Mouse (Mus musculus) liver, postnatal 0 days (tissue): ENCODE measurements at regions not wholly inside any gene's neighbourhood (a gene's known extent, or its start where the extent isn't known, plus 50 kb on each side); places are given as distances from the start of the nearest gene placed in this dataset.

Source experiments
- ATAC-seq: fragments of 200-750 bp; cut with Nextera tagmentation; 2 replicates; pipeline ENCODE4 v1.8.0; 2017; ENCODE audit warnings: mild to moderate bottlenecking, moderate library complexity
- DNase-seq: peaks from one replicate; pipeline ENCODE4 v3.0.0-alpha.2; 2016
- H3K27ac ChIP-seq: fragments of 300-500 bp; sonication (generic); 2 replicates; pipeline ENCODE4 v1.5.1; 2014; ENCODE audit warnings: antibody characterized with exemption, moderate library complexity, mild to moderate bottlenecking, low read depth
- H3K27me3 ChIP-seq: fragments of 300-500 bp; sonication (generic); 2 replicates; pipeline ENCODE4 v1.6.1; 2014; ENCODE audit warnings: low read length, control low read depth, mixed read lengths; ENCODE audit not compliant: insufficient read depth
- H3K36me3 ChIP-seq: fragments of 300-500 bp; sonication (generic); replicated peaks from 2 replicates; pipeline ENCODE4 v1.6.1; 2014; ENCODE audit warnings: mild to moderate bottlenecking, control low read depth, low read length, moderate library complexity, mixed read lengths; ENCODE audit not compliant: insufficient read depth
- H3K4me1 ChIP-seq: fragments of 300-500 bp; sonication (generic); 2 replicates; pipeline ENCODE4 v1.6.1; 2014; ENCODE audit warnings: antibody characterized with exemption, mild to moderate bottlenecking, control low read depth; ENCODE audit not compliant: insufficient read depth
- H3K4me2 ChIP-seq: fragments of 300-500 bp; sonication (generic); 2 replicates; pipeline ENCODE4 v1.6.1; 2014; ENCODE audit warnings: low read depth, mild to moderate bottlenecking, low read length, moderate library complexity, mixed read lengths
- H3K4me3 ChIP-seq: fragments of 300-500 bp; sonication (generic); 2 replicates; pipeline ENCODE4 v1.5.1; 2014; ENCODE audit warnings: low read depth, low read length
- H3K9ac ChIP-seq: fragments of 300-500 bp; sonication (generic); replicated peaks from 2 replicates; pipeline ENCODE4 v1.6.1; 2014; ENCODE audit warnings: mild to moderate bottlenecking, moderate library complexity
- H3K9me3 ChIP-seq: fragments of 300-500 bp; sonication (generic); 2 replicates; pipeline ENCODE4 v1.6.1; 2016; ENCODE audit warnings: mild to moderate bottlenecking, control low read depth, low read length, mixed read lengths
- CTCF ChIP-seq: sonication (generic); IDR thresholded peaks from 2 replicates; pipeline ENCODE4 v1.5.1; 2016; ENCODE audit warnings: antibody characterized with exemption, low read depth
- EP300 ChIP-seq: IDR thresholded peaks from 2 replicates; pipeline ENCODE4 v1.6.1; 2016; ENCODE audit warnings: antibody characterized with exemption, low read depth, mild to moderate bottlenecking
- WGBS: fragments of 180-500 bp; shearing (Covaris S2); extraction: QIAGEN DNeasy Blood & Tissue Kit; methylation state at CpG from one replicate; pipeline ENCODE4 v1.1.7; 2014; ENCODE audit not compliant: insufficient replicate concordance; 5-methylcytosine and 5-hydroxymethylcytosine counted together

DNA sequence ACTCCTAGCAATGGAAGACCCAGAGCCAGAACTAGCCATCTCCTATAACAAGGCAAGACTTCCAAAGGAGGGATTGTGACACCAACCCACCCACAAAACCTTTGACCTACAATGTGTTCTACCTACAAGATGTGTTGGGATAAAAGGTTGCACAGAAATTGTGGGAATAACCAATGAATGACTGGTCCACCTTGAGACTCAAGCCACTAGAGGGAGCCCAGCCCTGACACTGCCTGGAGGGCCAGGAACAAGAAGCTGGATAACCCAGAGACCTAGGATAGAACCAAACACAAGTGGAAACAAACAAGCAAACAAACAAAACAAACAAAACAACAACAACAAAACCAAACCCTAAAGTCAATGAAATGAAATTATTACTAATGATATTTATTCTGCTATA lies 288.8 kb downstream of the Dchs2 start:
- H3K9me3 ChIP-seq: no peaks in the 10 kb centered on the region
- no peaks in the 10 kb centered on the region for H3K4me1 ChIP-seq
- no peak for DNase-seq
- H3K4me3 ChIP-seq: no peak overlapping the region
- no peak overlapping the region for H3K27ac ChIP-seq
- H3K36me3 ChIP-seq: no peaks in the 10 kb centered on the region
- no peaks in the 10 kb centered on the region for H3K27me3 ChIP-seq
- no peak overlapping the region for H3K4me2 ChIP-seq
- H3K9ac ChIP-seq: no peak overlapping the region
- no peak for ATAC-seq
- TF ChIP-seq CTCF (0 out of 2 replicates have a peak, but pooled peaks have one; percentile 21), EP300 (no peak)

DNA sequence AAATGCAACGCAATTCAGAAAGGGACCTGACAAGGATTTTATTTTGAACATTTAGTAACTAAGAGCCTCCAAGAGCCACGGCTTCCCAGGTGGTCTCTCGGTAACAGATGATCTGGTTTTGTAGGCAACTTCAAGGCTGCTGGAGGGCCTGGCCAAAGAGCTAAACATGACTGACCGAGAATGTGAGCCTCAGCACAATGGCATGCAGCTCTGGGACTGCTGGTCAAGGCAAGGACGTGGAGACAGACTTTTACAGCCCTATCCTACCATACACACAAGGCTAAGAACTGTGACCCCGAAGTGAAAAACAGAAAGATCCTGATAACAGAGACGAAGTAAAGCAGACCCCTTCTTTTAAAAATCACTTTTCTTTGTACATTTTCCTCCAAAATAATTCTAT lies 296.5 kb downstream of the Dchs2 start:
- no peak overlapping the region for H3K4me2 ChIP-seq
- H3K36me3 ChIP-seq: no peaks in the 10 kb centered on the region
- no peak for DNase-seq
- no peaks in the 10 kb centered on the region for H3K27me3 ChIP-seq
- 71% methylated on average over 7 of the region's 7 CpGs for WGBS
- H3K4me1 ChIP-seq: no peaks in the 10 kb centered on the region
- ATAC-seq: no peak
- H3K9ac ChIP-seq: no peak overlapping the region
- TF ChIP-seq CTCF (no peak), EP300 (no peak)
- H3K27ac ChIP-seq: no peak overlapping the region
- no peak overlapping the region for H3K4me3 ChIP-seq
- H3K9me3 ChIP-seq: no peaks in the 10 kb centered on the region

DNA sequence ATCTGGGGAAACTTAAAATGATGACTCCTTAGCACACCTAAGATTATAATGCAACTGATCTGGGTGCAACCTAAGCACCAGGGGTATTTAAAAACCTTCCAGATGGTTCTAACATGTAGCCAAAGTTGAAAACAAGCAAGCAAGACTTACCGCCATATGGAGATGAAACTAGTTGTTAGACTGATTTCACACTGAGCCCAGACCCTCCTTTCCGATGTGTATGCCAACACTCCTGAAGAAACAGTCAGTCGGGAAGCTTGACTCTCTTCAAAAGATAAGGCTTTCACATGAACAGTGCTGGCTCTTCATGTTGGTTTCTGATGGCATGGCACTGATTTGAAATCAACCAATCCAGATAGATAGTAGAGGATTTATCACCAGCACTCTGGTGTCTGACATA lies 301.6 kb downstream of the Dchs2 start:
- no peak for DNase-seq
- Histone ChIP-seq H3K4me1 (no peaks in the 10 kb centered on the region), H3K27me3 (no peaks in the 10 kb centered on the region), H3K9ac (no peak overlapping the region), H3K36me3 (no peaks in the 10 kb centered on the region), H3K4me2 (no peak overlapping the region), H3K27ac (no peak overlapping the region), H3K4me3 (no peak overlapping the region), H3K9me3 (no peaks in the 10 kb centered on the region)
- TF ChIP-seq CTCF (no peak), EP300 (no peak)
- WGBS: 77% methylated on average over 3 of the region's 3 CpGs
- ATAC-seq: no peak

- Histone ChIP-seq H3K9me3 (no peaks in the 10 kb centered on the region), H3K36me3 (no peaks in the 10 kb centered on the region), H3K4me1 (no peaks in the 10 kb centered on the region), H3K4me2 (no peak overlapping the region), H3K27ac (no peak overlapping the region), H3K4me3 (no peak overlapping the region), H3K9ac (no peak overlapping the region), H3K27me3 (no peaks in the 10 kb centered on the region)
- 61% methylated on average over 7 of the region's 7 CpGs for WGBS
- TF ChIP-seq EP300 (no peak), CTCF (no peak)
- no peak for DNase-seq
- ATAC-seq: no peak
Observed at GRCm38 (mm10) chr3:83446154-83446667, 318.5 kb downstream of the Dchs2 start.

DNA sequence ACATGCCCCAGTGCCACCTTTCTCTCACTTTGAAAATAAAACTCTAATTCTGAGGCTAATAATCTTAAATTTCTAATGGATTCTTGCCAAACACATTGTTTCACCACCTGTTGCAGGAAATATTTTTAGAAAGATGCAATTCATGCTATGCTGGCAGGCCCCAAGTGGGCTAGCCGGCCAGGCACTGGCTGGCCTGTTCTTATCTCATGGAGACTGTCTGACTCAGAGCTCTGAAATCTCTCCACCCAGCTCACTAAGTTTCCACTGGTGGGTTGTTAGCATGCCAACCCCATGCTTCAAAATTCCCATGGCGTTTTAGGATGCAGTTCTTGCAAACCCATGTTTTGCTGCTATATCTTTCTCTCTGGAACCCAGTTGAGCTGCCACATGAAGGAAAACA lies 315.5 kb upstream of the Sfrp2 start:
- Histone ChIP-seq H3K9me3 (no peaks in the 10 kb centered on the region), H3K9ac (no peak overlapping the region), H3K4me1 (no peaks in the 10 kb centered on the region), H3K4me3 (no peak overlapping the region), H3K27ac (no peak overlapping the region), H3K36me3 (no peaks in the 10 kb centered on the region), H3K27me3 (no peaks in the 10 kb centered on the region), H3K4me2 (no peak overlapping the region)
- ATAC-seq: no peak
- WGBS: 68% methylated on average over 2 of the region's 2 CpGs
- no peak for DNase-seq
- no peak for TF ChIP-seq EP300
- TF ChIP-seq CTCF: no peak

DNA sequence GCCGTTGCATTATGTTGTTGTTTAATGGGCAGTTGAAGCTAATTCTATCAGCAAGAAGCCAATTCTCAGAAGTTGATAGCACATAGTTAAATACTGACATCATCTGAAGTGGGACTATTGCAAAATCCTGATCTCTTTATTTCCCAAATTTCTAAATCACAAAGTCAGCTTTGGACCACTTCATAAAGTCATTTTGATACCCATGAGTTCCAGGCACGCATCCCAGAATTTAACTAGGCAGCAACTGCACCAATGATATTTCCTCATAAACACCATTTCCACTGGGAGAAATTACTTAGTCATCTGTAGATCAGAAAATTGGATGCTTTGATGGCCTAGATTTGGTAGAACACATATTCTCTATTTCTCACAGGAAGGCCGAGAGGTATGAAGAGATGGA lies 314.8 kb upstream of the Sfrp2 start:
- DNase-seq (no peak), ATAC-seq (no peak)
- WGBS: 68% methylated on average over 3 of the region's 3 CpGs
- Histone ChIP-seq H3K4me3 (no peak overlapping the region), H3K36me3 (no peaks in the 10 kb centered on the region), H3K27me3 (no peaks in the 10 kb centered on the region), H3K4me2 (no peak overlapping the region), H3K4me1 (no peaks in the 10 kb centered on the region), H3K9me3 (no peaks in the 10 kb centered on the region), H3K27ac (no peak overlapping the region), H3K9ac (no peak overlapping the region)
- no peak for TF ChIP-seq CTCF
- TF ChIP-seq EP300: no peak

- H3K27ac ChIP-seq: no peak overlapping the region
- ATAC-seq (no peak), DNase-seq (no peak)
- no peak overlapping the region for H3K4me3 ChIP-seq
- H3K4me2 ChIP-seq: no peak overlapping the region
- H3K27me3 ChIP-seq: no peaks in the 10 kb centered on the region
- no peaks in the 10 kb centered on the region for H3K4me1 ChIP-seq
- WGBS: 52% methylated on average over 2 of the region's 2 CpGs
- TF ChIP-seq CTCF: no peak
- no peak for TF ChIP-seq EP300
- no peaks in the 10 kb centered on the region for H3K9me3 ChIP-seq
- H3K9ac ChIP-seq: no peak overlapping the region
- no peaks in the 10 kb centered on the region for H3K36me3 ChIP-seq
Observed at GRCm38 (mm10) chr3:83453462-83453861, 312.7 kb upstream of the Sfrp2 start.
